Mouse (Mus musculus): ENCODE data around the gene Hoxb9.

GRCm38 (mm10) chr11:96313134-96313533 lies 41.9 kb downstream of the Hoxb9 start:
- TF ChIP-seq CTCF (conservative IDR thresholded peaks at IDR 0.05; ENCODE audit: insufficient read depth, insufficient read length, low read depth, low read length): no peak
- TF ChIP-seq POLR2A (IDR thresholded peaks at IDR 0.05; ENCODE audit: low read depth, low read length): no peak
